Mouse (Mus musculus) neural tube, embryonic 12.5 days (tissue): Measurements from ENCODE around the gene Cfap99. TPM values are rescaled to one million over a fixed set of nuclear protein-coding genes. Genes with fewer than 3 reads are reported as not detected.

Experiments
- ATAC-seq: fragments of 200-750 bp; cut with Nextera tagmentation; 2 replicates; pipeline ENCODE4 v1.8.0; 2017; ENCODE audit warnings: low read depth, mild to moderate bottlenecking, moderate TSS enrichment, moderate library complexity; ENCODE audit not compliant: low FRiP score
- H3K27ac ChIP-seq: fragments of 300-500 bp; sonication (generic); 2 replicates; pipeline ENCODE4 v1.5.1; 2016
- H3K27me3 ChIP-seq: fragments of 300-500 bp; sonication (generic); replicated peaks from 2 replicates; pipeline ENCODE4 v1.6.1; 2016; ENCODE audit warnings: mild to moderate bottlenecking
- H3K36me3 ChIP-seq: fragments of 300-500 bp; sonication (generic); 2 replicates; pipeline ENCODE4 v1.6.1; 2016; ENCODE audit warnings: mild to moderate bottlenecking
- H3K4me1 ChIP-seq: fragments of 300-500 bp; sonication (generic); 2 replicates; pipeline ENCODE4 v1.6.1; 2016
- H3K4me2 ChIP-seq: fragments of 300-500 bp; sonication (generic); replicated peaks from 2 replicates; pipeline ENCODE4 v1.6.1; 2016; ENCODE audit warnings: mild to moderate bottlenecking
- H3K4me3 ChIP-seq: fragments of 300-500 bp; sonication (generic); 2 replicates; pipeline ENCODE4 v1.5.1; 2016
- H3K9ac ChIP-seq: fragments of 300-500 bp; sonication (generic); 2 replicates; pipeline ENCODE4 v1.6.1; 2016; ENCODE audit warnings: mild to moderate bottlenecking
- H3K9me3 ChIP-seq: fragments of 300-500 bp; sonication (generic); 2 replicates; pipeline ENCODE4 v1.6.1; 2016; ENCODE audit warnings: mild to moderate bottlenecking
- WGBS: fragments of 180-500 bp; shearing (Covaris S2); methylation state at CpG from one replicate; pipeline ENCODE4 v1.1.7; 2016; 5-methylcytosine and 5-hydroxymethylcytosine counted together
- polyA plus RNA-seq: library from polyadenylated mRNA; unstranded; fragments of >200 nt; fragmentation: Nextera tagmentation; extraction: Ambion mirVana; gene quantifications from 2 replicates; pipeline ENCODE4 v1.2.1, GENCODE M21; 2016

Gene Cfap99
- polyA plus RNA-seq, 1 experiment from 2014 or later, result not detected

DNA sequence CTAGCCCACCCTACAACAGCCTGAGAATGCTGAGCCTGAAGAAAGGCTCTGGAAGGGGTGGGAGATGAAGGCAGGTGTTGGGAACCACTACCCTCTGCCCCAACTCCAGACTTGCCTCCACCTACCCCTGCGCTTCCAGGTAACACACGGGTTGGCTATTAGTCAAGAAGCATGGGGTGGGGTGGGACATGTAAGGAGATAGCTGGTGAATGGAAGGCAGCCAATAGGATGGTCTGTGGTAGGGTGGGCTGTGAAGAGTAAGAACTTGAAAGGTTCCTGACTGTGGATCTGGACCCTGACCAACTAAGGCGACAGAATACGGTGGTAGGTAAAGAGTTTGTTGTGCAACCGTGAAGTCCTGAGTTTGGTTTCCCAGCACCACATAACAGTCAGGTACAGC is 5.0 kb upstream of the Cfap99 start:
- 87% methylated on average over 5 of the region's 5 CpGs for WGBS
- Histone ChIP-seq H3K27me3 (peaks cover 33% of the 10 kb centered on the region), H3K4me2 (no peak overlapping the region), H3K4me3 (no peak overlapping the region), H3K36me3 (no peaks in the 10 kb centered on the region), H3K4me1 (peaks cover 16% of the 10 kb centered on the region), H3K27ac (no peak overlapping the region), H3K9me3 (no peaks in the 10 kb centered on the region), H3K9ac (no peak overlapping the region)
- no peak for ATAC-seq

- 52% methylated on average over 3 of the region's 3 CpGs for WGBS
- Histone ChIP-seq H3K4me3 (no peak overlapping the region), H3K9me3 (no peaks in the 10 kb centered on the region), H3K4me2 (no peak overlapping the region), H3K36me3 (no peaks in the 10 kb centered on the region), H3K27me3 (peaks cover 33% of the 10 kb centered on the region), H3K4me1 (peaks cover 23% of the 10 kb centered on the region), H3K27ac (no peak overlapping the region), H3K9ac (no peak overlapping the region)
- ATAC-seq, result no peak
These were observed 4.1 kb upstream of the Cfap99 start for GRCm38 (mm10) chr5:34284156-34284750.

DNA sequence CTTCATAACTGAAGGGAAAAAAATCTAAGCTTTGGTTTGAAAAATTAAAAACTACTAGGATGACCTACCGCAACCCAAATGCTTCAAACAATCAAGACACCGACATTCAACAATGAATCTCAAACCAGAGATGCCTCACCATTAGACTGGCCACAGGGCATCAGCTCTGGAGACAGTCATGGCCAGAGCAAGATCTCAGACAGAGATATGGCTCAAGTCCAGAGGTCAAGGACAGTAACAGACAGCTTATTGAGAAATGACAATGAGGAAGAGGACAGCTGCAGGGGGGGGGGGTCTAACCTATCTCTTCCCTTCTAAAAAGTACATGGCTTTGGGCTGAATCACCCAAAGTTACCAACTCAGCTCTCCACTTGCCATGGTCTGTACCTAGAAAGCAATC is 3.1 kb upstream of the Cfap99 start:
- 88% methylated on average over 2 of the region's 2 CpGs for WGBS
- H3K27ac ChIP-seq, result no peak overlapping the region
- H3K9me3 ChIP-seq, result no peaks in the 10 kb centered on the region
- no peaks in the 10 kb centered on the region for H3K36me3 ChIP-seq
- no peak overlapping the region for H3K9ac ChIP-seq
- no peak overlapping the region for H3K4me3 ChIP-seq
- H3K4me1 ChIP-seq, result peaks cover 23% of the 10 kb centered on the region
- ATAC-seq, result no peak
- no peak overlapping the region for H3K4me2 ChIP-seq
- H3K27me3 ChIP-seq, result peaks cover 38% of the 10 kb centered on the region

DNA sequence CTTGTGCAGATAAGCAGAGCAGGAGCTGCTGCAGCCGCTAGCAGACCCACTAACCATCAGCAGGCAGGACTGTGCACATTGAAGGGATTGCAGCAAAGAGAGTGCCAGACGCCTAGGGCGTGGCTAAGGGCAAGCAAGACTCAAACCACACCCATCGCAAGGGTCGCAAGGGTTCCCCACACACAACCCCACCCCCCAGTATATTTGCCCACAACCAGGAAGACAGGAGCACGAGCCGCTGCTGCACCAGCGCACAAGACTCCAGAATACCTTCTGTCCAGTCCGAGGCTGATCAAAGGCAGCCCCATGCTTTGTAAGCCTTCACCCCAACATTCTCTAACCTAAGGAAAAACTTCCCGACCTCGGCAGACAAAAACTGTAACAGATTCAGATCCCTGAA is 1.9 kb upstream of the Cfap99 start:
- Histone ChIP-seq H3K4me1 (peaks cover 23% of the 10 kb centered on the region), H3K27ac (no peak overlapping the region), H3K27me3 (peaks cover 38% of the 10 kb centered on the region), H3K9me3 (no peaks in the 10 kb centered on the region), H3K4me2 (peak overlapping the region; percentile 95), H3K9ac (no peak overlapping the region; the same call in 1 of the 2 replicates), H3K36me3 (no peaks in the 10 kb centered on the region), H3K4me3 (peak overlapping the region; percentile 67; the same call in 1 of the 2 replicates)
- ATAC-seq, result no peak
- WGBS, result 3% methylated on average over 11 of the region's 11 CpGs

DNA sequence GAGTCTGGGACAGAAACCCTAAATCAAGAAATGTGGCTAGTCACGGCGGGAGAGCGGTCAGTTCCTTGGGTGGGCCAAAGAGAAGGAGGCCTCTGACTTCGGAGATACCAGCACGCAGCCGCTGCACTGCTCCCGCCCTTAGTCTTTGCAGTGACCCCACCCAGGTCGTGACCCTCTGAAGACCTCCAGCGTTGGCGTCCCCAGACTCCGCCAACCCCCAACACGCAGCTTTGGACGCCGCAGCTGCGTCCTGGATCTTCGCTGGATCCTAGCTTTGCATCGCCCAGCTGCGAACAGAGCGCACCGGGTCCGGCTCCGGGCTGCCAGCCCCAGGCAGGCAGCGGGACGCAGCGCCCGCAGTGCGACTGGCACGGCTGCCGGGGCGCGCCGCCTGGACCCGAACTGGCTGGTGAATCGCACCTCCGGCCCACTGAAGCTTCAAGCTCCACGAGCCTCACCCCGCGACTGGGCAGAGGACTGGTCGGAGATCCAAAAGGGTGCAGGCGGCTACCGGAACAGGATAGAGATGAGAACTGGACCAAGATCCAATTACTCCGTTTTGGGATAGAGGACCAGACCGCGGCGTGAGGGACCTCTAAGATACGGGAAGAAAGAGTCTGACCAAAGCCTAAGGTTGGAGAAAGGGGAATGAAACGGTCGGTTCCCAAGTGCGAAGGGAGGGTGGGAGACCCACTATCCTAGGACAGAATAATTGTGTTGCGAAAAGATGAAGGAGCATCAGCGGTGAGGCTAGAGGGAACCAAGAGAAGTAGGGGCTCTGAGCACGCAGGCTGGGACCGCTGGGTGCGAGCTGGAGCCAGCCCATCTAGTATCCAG is 1.2 kb upstream of the Cfap99 start:
- H3K4me2 ChIP-seq, result peak overlapping the region; percentile 95
- H3K27me3 ChIP-seq, result peaks cover 38% of the 10 kb centered on the region
- ATAC-seq, result no peak
- under 1% methylated on average over 54 of the region's 54 CpGs for WGBS
- peaks cover 23% of the 10 kb centered on the region for H3K4me1 ChIP-seq
- no peaks in the 10 kb centered on the region for H3K9me3 ChIP-seq
- H3K4me3 ChIP-seq, result peak overlapping the region; percentile 67
- no peak overlapping the region for H3K27ac ChIP-seq
- peak overlapping the region; percentile 67 for H3K9ac ChIP-seq
- H3K36me3 ChIP-seq, result no peaks in the 10 kb centered on the region

DNA sequence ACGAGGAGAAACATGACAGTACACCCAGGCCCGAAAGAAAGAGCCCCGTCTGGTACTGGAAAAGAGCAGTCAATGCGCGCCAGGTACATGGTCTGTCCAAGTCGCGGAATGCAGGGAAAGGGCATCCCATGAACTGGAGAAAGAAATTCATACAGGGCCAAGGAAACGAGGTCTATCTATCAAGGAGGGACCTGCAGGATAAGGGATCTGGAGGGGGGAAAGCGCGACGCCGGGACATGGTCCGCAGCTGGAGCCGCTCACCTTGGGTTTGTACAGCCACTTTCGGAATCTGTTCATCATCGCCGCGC is 608 bp upstream of the Cfap99 start:
- Histone ChIP-seq H3K4me2 (peak overlapping the region; percentile 95), H3K27me3 (peaks cover 38% of the 10 kb centered on the region), H3K36me3 (no peaks in the 10 kb centered on the region), H3K4me1 (peaks cover 23% of the 10 kb centered on the region), H3K4me3 (peak overlapping the region; percentile 67), H3K9ac (peak overlapping the region; percentile 67), H3K9me3 (no peaks in the 10 kb centered on the region), H3K27ac (no peak overlapping the region)
- peak; percentile 10; the same call in 1 of the 2 replicates for ATAC-seq
- WGBS, result 1% methylated on average over 18 of the region's 18 CpGs

DNA sequence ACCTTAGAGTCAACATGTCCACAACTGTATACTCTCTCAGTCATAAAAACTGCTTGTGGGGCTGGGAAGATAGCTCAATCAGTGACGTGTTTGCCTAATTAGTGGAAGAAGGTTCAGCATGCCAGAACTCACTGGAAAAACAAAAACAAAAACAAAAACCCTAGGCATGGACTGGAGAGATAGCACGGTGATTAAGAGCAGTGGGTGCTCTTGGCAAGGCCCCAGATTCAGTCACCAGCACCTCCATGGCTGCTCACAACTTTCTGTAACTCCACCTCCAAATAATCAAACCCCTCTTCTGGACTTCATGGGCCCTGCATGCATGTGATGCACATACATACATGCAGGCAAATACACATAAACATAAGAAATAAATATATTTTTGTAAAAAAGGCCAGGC is 886 bp downstream of the Cfap99 start:
- H3K4me3 ChIP-seq, result no peak overlapping the region
- no peak overlapping the region for H3K9ac ChIP-seq
- no peaks in the 10 kb centered on the region for H3K9me3 ChIP-seq
- H3K36me3 ChIP-seq, result no peaks in the 10 kb centered on the region
- peak overlapping the region; percentile 95; the same call in 1 of the 2 replicates for H3K4me2 ChIP-seq
- H3K27me3 ChIP-seq, result peaks cover 38% of the 10 kb centered on the region
- H3K27ac ChIP-seq, result no peak overlapping the region
- WGBS, result 67% methylated on average over 2 of the region's 2 CpGs
- ATAC-seq, result no peak
- peaks cover 23% of the 10 kb centered on the region for H3K4me1 ChIP-seq

- WGBS, result 78% methylated on average over 6 of the region's 6 CpGs
- Histone ChIP-seq H3K4me2 (no peak overlapping the region), H3K36me3 (no peaks in the 10 kb centered on the region), H3K9ac (no peak overlapping the region), H3K4me3 (no peak overlapping the region), H3K27me3 (0 out of 2 replicates have a peak, but pooled peaks cover 5% of the 10 kb centered on the region), H3K4me1 (peaks cover 7% of the 10 kb centered on the region; the same call in 1 of the 2 replicates), H3K27ac (no peak overlapping the region), H3K9me3 (no peaks in the 10 kb centered on the region)
- ATAC-seq, result no peak
These were observed 5.0 kb downstream of the Cfap99 start for GRCm38 (mm10) chr5:34293363-34293762.

GRCm38 (mm10) chr5:34294696-34295095 is 6.3 kb downstream of the Cfap99 start:
- Histone ChIP-seq H3K9me3 (no peaks in the 10 kb centered on the region), H3K27me3 (0 out of 2 replicates have a peak, but pooled peaks cover under 1% of the 10 kb centered on the region), H3K27ac (no peak overlapping the region), H3K9ac (no peak overlapping the region), H3K4me3 (no peak overlapping the region), H3K36me3 (no peaks in the 10 kb centered on the region), H3K4me1 (no peaks in the 10 kb centered on the region), H3K4me2 (no peak overlapping the region)
- 45% methylated on average over 2 of the region's 2 CpGs for WGBS
- no peak for ATAC-seq

- Histone ChIP-seq H3K4me3 (no peak overlapping the region), H3K9me3 (no peaks in the 10 kb centered on the region), H3K9ac (no peak overlapping the region), H3K4me1 (no peaks in the 10 kb centered on the region), H3K4me2 (no peak overlapping the region), H3K27me3 (no peaks in the 10 kb centered on the region), H3K36me3 (no peaks in the 10 kb centered on the region), H3K27ac (no peak overlapping the region)
- no peak for ATAC-seq
- 97% methylated on average over 2 of the region's 2 CpGs for WGBS
These were observed 6.7 kb downstream of the Cfap99 start for GRCm38 (mm10) chr5:34295141-34295540.

DNA sequence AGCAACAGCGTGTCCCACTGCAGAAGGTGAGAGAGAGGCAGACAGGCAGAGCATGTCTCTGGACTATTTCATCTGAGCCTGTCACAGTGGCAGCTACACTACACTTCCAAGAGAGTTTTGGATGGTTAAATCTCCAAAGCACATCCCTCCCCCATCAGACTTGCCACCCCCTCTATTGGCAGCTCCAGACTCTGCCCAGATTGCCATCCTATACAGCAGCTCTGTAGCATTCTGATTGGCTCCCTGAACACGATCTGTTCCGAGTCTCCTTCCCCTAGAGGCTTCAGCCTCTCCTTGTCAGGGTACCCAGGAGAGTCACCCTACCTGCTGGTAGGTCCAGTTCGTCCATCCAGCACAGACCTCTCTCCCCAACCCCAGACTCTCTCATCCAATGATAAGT is 9.7 kb downstream of the Cfap99 start:
- Histone ChIP-seq H3K36me3 (no peaks in the 10 kb centered on the region), H3K9me3 (no peaks in the 10 kb centered on the region), H3K4me2 (no peak overlapping the region), H3K27me3 (no peaks in the 10 kb centered on the region), H3K4me1 (no peaks in the 10 kb centered on the region), H3K27ac (no peak overlapping the region), H3K9ac (no peak overlapping the region), H3K4me3 (no peak overlapping the region)
- WGBS, result 59% methylated on average over 4 of the region's 4 CpGs
- ATAC-seq, result no peak

DNA sequence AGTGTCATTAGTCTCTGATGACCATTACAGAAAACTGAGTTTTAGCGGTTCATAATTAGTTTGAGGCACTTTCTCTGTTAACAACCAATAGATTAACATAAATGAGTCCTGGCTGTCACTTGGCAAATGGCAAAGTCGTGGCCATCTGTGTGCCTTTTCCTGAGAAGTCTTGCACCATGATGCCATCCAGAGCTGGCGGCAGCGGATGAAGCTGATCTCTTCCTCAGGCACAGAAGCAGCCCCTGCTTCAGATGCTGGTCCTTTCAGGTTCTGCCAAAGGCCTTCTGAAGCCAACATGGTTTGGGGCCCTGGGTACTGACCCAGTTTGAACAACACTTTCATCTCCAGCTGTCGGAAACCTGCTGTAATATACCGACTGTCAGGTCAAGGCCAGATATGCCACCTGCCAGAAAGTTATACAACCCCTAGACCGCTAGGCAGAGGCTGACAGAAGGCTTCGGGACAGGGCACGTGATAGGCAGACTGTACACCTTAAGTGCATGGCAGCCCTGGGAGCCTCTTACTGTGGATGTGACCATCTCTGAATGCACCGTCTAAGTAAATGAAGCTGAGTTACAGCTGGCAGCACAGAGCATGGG is 10.6 kb downstream of the Cfap99 start:
- Histone ChIP-seq H3K4me3 (no peak overlapping the region), H3K9me3 (no peaks in the 10 kb centered on the region), H3K4me1 (no peaks in the 10 kb centered on the region), H3K9ac (no peak overlapping the region), H3K27ac (no peak overlapping the region), H3K4me2 (no peak overlapping the region), H3K36me3 (no peaks in the 10 kb centered on the region), H3K27me3 (no peaks in the 10 kb centered on the region)
- 88% methylated on average over 10 of the region's 10 CpGs for WGBS
- ATAC-seq, result no peak
